Mouse (Mus musculus): ENCODE data around the gene Tubd1. TPM values are rescaled to one million over a fixed set of nuclear protein-coding genes. Genes with fewer than 3 reads are reported as not detected.
A peak's percentile ranks its signal among the peaks of the same experiment; 100 is the strongest.

The Tubd1 gene
- polyA plus RNA-seq, 1 experiment from 2014 or later, result 4.7 TPM

GRCm38 (mm10) chr11:86598572-86598971 lies 53.8 kb downstream of the Tubd1 start:
- H3K27ac ChIP-seq (ENCODE audit: low read depth, low read length), result peak overlapping the region; percentile 36; the same call in 1 of the 2 replicates
- WGBS, result 93% methylated on average over 1 of the region's 1 CpGs
- no peak for TF ChIP-seq CTCF (IDR thresholded peaks at IDR 0.05; ENCODE audit: low read depth)

DNA sequence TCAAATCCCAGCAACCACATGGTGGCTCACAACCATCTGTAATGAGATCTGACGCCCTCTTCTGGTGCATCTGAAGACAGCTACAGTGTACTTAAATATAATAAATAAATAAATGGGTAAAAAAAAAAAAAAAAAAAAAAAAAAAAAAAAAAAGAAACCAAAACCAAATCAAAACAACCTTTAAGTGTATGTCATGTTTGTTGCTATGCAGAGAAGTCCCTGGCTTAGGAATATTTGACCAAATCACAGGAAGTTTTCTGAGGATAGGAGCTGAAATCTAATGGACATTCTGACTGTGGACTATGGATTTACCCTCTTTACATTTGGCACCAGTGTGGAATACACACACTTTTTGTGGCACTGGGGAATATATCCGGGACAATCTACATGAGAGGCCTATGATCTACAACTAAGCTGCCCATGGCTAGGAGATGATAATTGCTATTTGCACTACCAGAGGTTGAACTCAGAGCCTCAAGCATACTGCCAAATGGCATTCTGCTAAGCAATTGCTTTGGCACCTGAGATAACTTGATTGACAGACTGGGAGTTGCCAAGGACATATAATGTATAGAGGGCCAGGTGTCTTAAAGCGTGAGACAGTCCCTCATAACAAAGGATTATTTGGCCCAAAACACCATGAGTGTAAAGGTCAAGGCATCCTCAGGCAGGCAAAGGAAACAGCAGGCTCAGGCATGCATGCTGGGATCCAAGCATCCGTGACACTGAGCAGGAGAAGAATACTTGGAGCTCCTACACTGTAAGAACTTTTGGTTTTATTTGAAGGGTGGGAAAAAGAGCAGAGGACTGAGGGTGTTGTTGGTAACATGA lies 54.8 kb downstream of the Tubd1 start:
- no peaks in the 10 kb centered on the region for H3K27me3 ChIP-seq (replicated peaks; ENCODE audit: control insufficient read depth, insufficient read depth, low read length)
- H3K27ac ChIP-seq (ENCODE audit: low read depth, low read length), result no peak overlapping the region
- ATAC-seq, result no peak
- 0 out of 2 replicates have a peak, but pooled peaks cover 3% of the 10 kb centered on the region for H3K4me1 ChIP-seq (replicated peaks; ENCODE audit: control insufficient read depth, insufficient read depth, low read length)
- TF ChIP-seq CTCF (IDR thresholded peaks at IDR 0.05; ENCODE audit: low read depth), result no peak
- H3K9ac ChIP-seq (ENCODE audit: low read depth, low read length), result no peak overlapping the region
- peaks cover 10% of the 10 kb centered on the region; the same call in 1 of the 2 replicates for H3K36me3 ChIP-seq (ENCODE audit: control insufficient read depth, insufficient read depth)
- H3K9me3 ChIP-seq (ENCODE audit: control insufficient read depth), result no peaks in the 10 kb centered on the region
- 69% methylated on average over 4 of the region's 4 CpGs for WGBS
- H3K4me2 ChIP-seq (replicated peaks; ENCODE audit: low read depth), result no peak overlapping the region
- H3K4me3 ChIP-seq (ENCODE audit: low read depth, low read length), result no peak overlapping the region

More at GRCm38 (mm10) chr11:86598572-86598971, 53.8 kb downstream of the Tubd1 start:
- Histone ChIP-seq H3K36me3 (ENCODE audit: control insufficient read depth, insufficient read depth) (peaks cover 10% of the 10 kb centered on the region; the same call in 1 of the 2 replicates), H3K4me1 (replicated peaks; ENCODE audit: control insufficient read depth, insufficient read depth, low read length) (no peaks in the 10 kb centered on the region), H3K9ac (ENCODE audit: low read depth, low read length) (no peak overlapping the region), H3K4me2 (replicated peaks; ENCODE audit: low read depth) (no peak overlapping the region), H3K4me3 (ENCODE audit: low read depth, low read length) (no peak overlapping the region), H3K27me3 (replicated peaks; ENCODE audit: control insufficient read depth, insufficient read depth, low read length) (no peaks in the 10 kb centered on the region), H3K9me3 (ENCODE audit: control insufficient read depth) (no peaks in the 10 kb centered on the region)
- ATAC-seq, result no peak

DNA sequence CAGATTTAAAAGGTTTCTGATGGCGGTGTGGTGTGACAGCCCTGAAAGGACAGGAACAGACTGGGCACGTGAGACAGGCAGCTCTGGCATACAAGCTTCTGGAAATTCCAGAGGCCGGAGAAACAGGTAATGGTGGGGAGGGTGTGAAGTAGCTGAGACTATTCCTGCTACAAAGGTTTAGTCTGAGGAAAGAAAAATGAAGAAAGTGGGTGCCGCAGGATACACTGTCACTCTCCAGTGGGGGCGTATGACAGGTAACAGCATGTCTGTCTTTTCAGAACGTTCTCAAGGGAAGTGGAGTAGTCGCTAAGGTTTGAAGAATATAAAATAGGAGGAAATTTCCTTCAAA lies 55.4 kb downstream of the Tubd1 start:
- WGBS, result 91% methylated on average over 7 of the region's 7 CpGs
- Histone ChIP-seq H3K4me1 (replicated peaks; ENCODE audit: control insufficient read depth, insufficient read depth, low read length) (0 out of 2 replicates have a peak, but pooled peaks cover 9% of the 10 kb centered on the region), H3K27me3 (replicated peaks; ENCODE audit: control insufficient read depth, insufficient read depth, low read length) (no peaks in the 10 kb centered on the region), H3K27ac (ENCODE audit: low read depth, low read length) (no peak overlapping the region), H3K9me3 (ENCODE audit: control insufficient read depth) (no peaks in the 10 kb centered on the region), H3K4me3 (ENCODE audit: low read depth, low read length) (no peak overlapping the region), H3K4me2 (replicated peaks; ENCODE audit: low read depth) (no peak overlapping the region), H3K9ac (ENCODE audit: low read depth, low read length) (no peak overlapping the region), H3K36me3 (ENCODE audit: control insufficient read depth, insufficient read depth) (peaks cover 10% of the 10 kb centered on the region; the same call in 1 of the 2 replicates)
- TF ChIP-seq CTCF (IDR thresholded peaks at IDR 0.05; ENCODE audit: low read depth), result no peak
- no peak for ATAC-seq

GRCm38 (mm10) chr11:86602116-86602515 lies 57.3 kb downstream of the Tubd1 start:
- 59% methylated on average over 3 of the region's 3 CpGs for WGBS
- H3K4me1 ChIP-seq (replicated peaks; ENCODE audit: control insufficient read depth, insufficient read depth, low read length), result 0 out of 2 replicates have a peak, but pooled peaks cover 11% of the 10 kb centered on the region
- H3K9ac ChIP-seq (ENCODE audit: low read depth, low read length), result no peak overlapping the region
- no peak overlapping the region for H3K4me3 ChIP-seq (ENCODE audit: low read depth, low read length)
- no peak for TF ChIP-seq CTCF (IDR thresholded peaks at IDR 0.05; ENCODE audit: low read depth)
- peaks cover 14% of the 10 kb centered on the region; the same call in 1 of the 2 replicates for H3K36me3 ChIP-seq (ENCODE audit: control insufficient read depth, insufficient read depth)
- H3K27ac ChIP-seq (ENCODE audit: low read depth, low read length), result no peak overlapping the region
- no peak for ATAC-seq
- H3K27me3 ChIP-seq (replicated peaks; ENCODE audit: control insufficient read depth, insufficient read depth, low read length), result no peaks in the 10 kb centered on the region
- H3K4me2 ChIP-seq (replicated peaks; ENCODE audit: low read depth), result no peak overlapping the region
- no peaks in the 10 kb centered on the region for H3K9me3 ChIP-seq (ENCODE audit: control insufficient read depth)

DNA sequence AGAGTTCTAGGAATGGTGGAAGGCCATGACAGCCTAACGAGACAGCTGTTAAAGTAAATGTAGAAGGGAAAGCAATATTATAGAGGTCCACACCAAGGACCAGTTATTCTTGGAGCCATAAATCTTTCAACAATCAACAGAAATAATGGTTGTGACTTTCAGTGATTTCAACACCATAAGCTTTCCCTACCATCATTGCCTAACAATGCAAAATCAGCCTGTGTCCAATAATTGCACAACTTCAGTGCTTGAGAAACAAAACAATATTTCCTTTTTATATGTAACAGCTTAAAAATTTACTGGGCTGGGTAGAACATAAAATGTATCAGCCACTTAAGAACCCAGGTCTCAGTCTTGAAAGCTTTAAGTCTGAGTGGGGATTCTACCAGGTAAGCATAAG lies 58.9 kb downstream of the Tubd1 start:
- Histone ChIP-seq H3K9me3 (ENCODE audit: control insufficient read depth) (no peaks in the 10 kb centered on the region), H3K4me2 (replicated peaks; ENCODE audit: low read depth) (no peak overlapping the region), H3K36me3 (ENCODE audit: control insufficient read depth, insufficient read depth) (peaks cover 14% of the 10 kb centered on the region; the same call in 1 of the 2 replicates), H3K4me1 (replicated peaks; ENCODE audit: control insufficient read depth, insufficient read depth, low read length) (0 out of 2 replicates have a peak, but pooled peaks cover 11% of the 10 kb centered on the region), H3K27ac (ENCODE audit: low read depth, low read length) (peak overlapping the region; percentile 58), H3K27me3 (replicated peaks; ENCODE audit: control insufficient read depth, insufficient read depth, low read length) (no peaks in the 10 kb centered on the region), H3K4me3 (ENCODE audit: low read depth, low read length) (no peak overlapping the region), H3K9ac (ENCODE audit: low read depth, low read length) (no peak overlapping the region)
- no peak for TF ChIP-seq CTCF (IDR thresholded peaks at IDR 0.05; ENCODE audit: low read depth)
- no peak for ATAC-seq
- 37% methylated on average over 1 of the region's 1 CpGs for WGBS

DNA sequence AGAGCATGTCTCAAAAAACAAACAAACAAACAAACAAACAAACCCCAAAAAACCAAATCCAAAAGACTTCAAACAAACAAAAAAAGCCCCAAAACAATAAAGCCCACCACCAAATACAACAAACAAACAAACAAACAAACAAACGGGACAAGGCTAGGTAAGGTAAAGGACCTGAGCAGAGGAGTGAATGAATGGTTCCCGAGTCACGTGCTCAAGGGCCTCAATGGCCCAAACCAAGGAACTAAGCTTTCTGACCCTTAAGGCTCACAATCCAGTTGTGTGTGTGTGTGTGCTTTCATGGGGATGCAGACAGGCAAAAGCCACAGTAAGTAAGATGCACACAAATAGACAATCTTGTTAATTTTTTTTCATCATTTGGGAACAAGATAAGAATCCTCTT lies 59.5 kb downstream of the Tubd1 start:
- H3K4me3 ChIP-seq (ENCODE audit: low read depth, low read length), result no peak overlapping the region
- 84% methylated on average over 3 of the region's 3 CpGs for WGBS
- 0 out of 2 replicates have a peak, but pooled peaks cover 11% of the 10 kb centered on the region for H3K4me1 ChIP-seq (replicated peaks; ENCODE audit: control insufficient read depth, insufficient read depth, low read length)
- no peaks in the 10 kb centered on the region for H3K9me3 ChIP-seq (ENCODE audit: control insufficient read depth)
- H3K9ac ChIP-seq (ENCODE audit: low read depth, low read length), result no peak overlapping the region
- no peak for ATAC-seq
- H3K27me3 ChIP-seq (replicated peaks; ENCODE audit: control insufficient read depth, insufficient read depth, low read length), result no peaks in the 10 kb centered on the region
- peak overlapping the region; percentile 58 for H3K27ac ChIP-seq (ENCODE audit: low read depth, low read length)
- peaks cover 14% of the 10 kb centered on the region; the same call in 1 of the 2 replicates for H3K36me3 ChIP-seq (ENCODE audit: control insufficient read depth, insufficient read depth)
- no peak overlapping the region for H3K4me2 ChIP-seq (replicated peaks; ENCODE audit: low read depth)
- TF ChIP-seq CTCF (IDR thresholded peaks at IDR 0.05; ENCODE audit: low read depth), result no peak

Data from intestine, postnatal 0 days (tissue).